Mouse (Mus musculus) limb, embryonic 10.5 days (tissue): ENCODE data around the gene Alg5. TPM values are rescaled to one million over a fixed set of nuclear protein-coding genes. Genes with fewer than 3 reads are reported as not detected.
"Not testable (repeated sequence)": the region's sequence is repeated elsewhere in the genome, so short reads cannot be mapped to it uniquely, and the experiment has no call there.

Experiments
- DNase-seq: peaks from one replicate; pipeline ENCODE4 v3.0.0-alpha.2; 2017; ENCODE audit warnings: low spot score
- H3K27ac ChIP-seq: fragments of 300-500 bp; sonication (generic); 2 replicates; pipeline ENCODE4 v1.5.1; 2016; ENCODE audit warnings: mild to moderate bottlenecking
- H3K27me3 ChIP-seq: fragments of 300-500 bp; sonication (generic); 2 replicates; pipeline ENCODE4 v1.6.1; 2016; ENCODE audit warnings: low read depth, mild to moderate bottlenecking; ENCODE audit not compliant: poor library complexity, severe bottlenecking
- H3K36me3 ChIP-seq: fragments of 300-500 bp; sonication (generic); 2 replicates; pipeline ENCODE4 v1.6.1; 2016; ENCODE audit warnings: mild to moderate bottlenecking, moderate library complexity
- H3K4me1 ChIP-seq: fragments of 300-500 bp; sonication (generic); 2 replicates; pipeline ENCODE4 v1.6.1; 2016
- H3K4me3 ChIP-seq: fragments of 300-500 bp; sonication (generic); 2 replicates; pipeline ENCODE4 v1.5.1; 2016; ENCODE audit warnings: mild to moderate bottlenecking, moderate library complexity
- H3K9me3 ChIP-seq: fragments of 300-500 bp; sonication (generic); replicated peaks from 2 replicates; pipeline ENCODE4 v1.6.1; 2016; ENCODE audit warnings: mild to moderate bottlenecking
- WGBS: fragments of 180-500 bp; shearing (Covaris S2); methylation state at CpG from one replicate; pipeline ENCODE4 v1.1.7; 2016; 5-methylcytosine and 5-hydroxymethylcytosine counted together
- polyA plus RNA-seq: library from polyadenylated mRNA; unstranded; fragments of >200 nt; fragmentation: Nextera tagmentation; extraction: Ambion mirVana; gene quantifications from 2 replicates; pipeline ENCODE4 v1.2.1, GENCODE M21; 2016

The Alg5 gene
- polyA plus RNA-seq, 1 experiment from 2014 or later: 42.0 TPM

GRCm38 (mm10) chr3:54755145-54756041, 20.1 kb downstream of the Alg5 start, which contains the start of gene Smad9:
TSS of gene Smad9 (plus strand) at chr3:54755582.
- under 1% methylated on average over 66 of the region's 66 CpGs for WGBS
- Histone ChIP-seq H3K9me3 (no peaks in the 10 kb centered on the region), H3K4me3 (peak within 1 kb of the TSS; percentile 78), H3K4me1 (peaks cover 21% of the 10 kb centered on the region), H3K27ac (peak within 1 kb of the TSS; percentile 78), H3K27me3 (peaks cover 31% of the 10 kb centered on the region), H3K36me3 (peaks cover 12% of the 10 kb centered on the region)
- DNase-seq: peak; percentile 64

DNA sequence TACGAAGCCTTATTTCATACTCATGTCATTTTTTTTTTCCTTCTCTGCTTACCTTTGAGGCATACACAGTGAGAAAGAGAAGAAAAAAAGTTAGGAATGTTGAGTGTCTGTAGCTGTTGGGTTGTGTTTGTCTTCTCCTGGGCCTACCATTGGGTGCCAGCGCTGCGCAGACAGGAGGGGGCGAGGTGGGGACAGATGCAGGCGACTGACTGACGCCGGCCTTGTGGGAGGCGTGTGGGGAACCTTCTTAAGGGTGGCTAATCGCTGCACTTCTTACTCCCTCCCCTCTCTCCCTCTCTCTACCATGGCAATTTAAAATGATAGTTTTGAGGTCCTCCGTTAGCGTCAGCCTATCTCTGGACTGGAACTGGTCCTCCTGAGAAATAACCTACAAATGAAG, 20.7 kb downstream of the Alg5 start:
- Histone ChIP-seq H3K27ac (peak overlapping the region; percentile 78; the same call in 1 of the 2 replicates), H3K9me3 (no peaks in the 10 kb centered on the region), H3K27me3 (peaks cover 31% of the 10 kb centered on the region), H3K36me3 (peaks cover 5% of the 10 kb centered on the region), H3K4me1 (peaks cover 21% of the 10 kb centered on the region), H3K4me3 (peak overlapping the region; percentile 78)
- peak; percentile 42 for DNase-seq
- under 1% methylated on average over 11 of the region's 11 CpGs for WGBS

DNA sequence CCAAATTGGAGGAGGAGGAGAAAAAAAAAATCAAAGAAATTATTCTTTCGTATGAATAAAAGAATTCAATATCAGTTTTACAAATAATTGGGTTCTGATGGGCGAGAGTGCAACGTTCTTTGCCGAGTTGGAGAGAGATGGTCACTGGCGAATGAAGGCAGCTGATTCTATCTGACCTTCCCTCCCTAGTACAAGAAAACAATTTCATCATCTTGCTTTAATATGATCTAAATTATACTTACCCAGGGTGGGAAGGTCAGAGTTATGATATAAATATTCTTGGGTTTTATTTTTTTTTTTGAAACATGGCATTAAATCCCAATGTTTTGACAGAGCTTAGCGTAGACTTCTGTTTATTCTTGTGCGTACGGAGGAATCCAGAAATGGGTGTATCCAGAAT, 22.1 kb downstream of the Alg5 start:
- Histone ChIP-seq H3K4me3 (no peak overlapping the region), H3K36me3 (no peaks in the 10 kb centered on the region), H3K4me1 (peaks cover 21% of the 10 kb centered on the region), H3K9me3 (no peaks in the 10 kb centered on the region), H3K27ac (no peak overlapping the region), H3K27me3 (peaks cover 31% of the 10 kb centered on the region)
- no peak for DNase-seq
- WGBS: 91% methylated on average over 8 of the region's 8 CpGs

GRCm38 (mm10) chr3:54759211-54759610, 23.9 kb downstream of the Alg5 start:
- Histone ChIP-seq H3K27me3 (peaks cover 30% of the 10 kb centered on the region), H3K27ac (no peak overlapping the region), H3K4me3 (no peak overlapping the region), H3K36me3 (no peaks in the 10 kb centered on the region), H3K4me1 (peaks cover 25% of the 10 kb centered on the region), H3K9me3 (no peaks in the 10 kb centered on the region)
- 84% methylated on average over 9 of the region's 9 CpGs for WGBS
- DNase-seq: no peak

DNA sequence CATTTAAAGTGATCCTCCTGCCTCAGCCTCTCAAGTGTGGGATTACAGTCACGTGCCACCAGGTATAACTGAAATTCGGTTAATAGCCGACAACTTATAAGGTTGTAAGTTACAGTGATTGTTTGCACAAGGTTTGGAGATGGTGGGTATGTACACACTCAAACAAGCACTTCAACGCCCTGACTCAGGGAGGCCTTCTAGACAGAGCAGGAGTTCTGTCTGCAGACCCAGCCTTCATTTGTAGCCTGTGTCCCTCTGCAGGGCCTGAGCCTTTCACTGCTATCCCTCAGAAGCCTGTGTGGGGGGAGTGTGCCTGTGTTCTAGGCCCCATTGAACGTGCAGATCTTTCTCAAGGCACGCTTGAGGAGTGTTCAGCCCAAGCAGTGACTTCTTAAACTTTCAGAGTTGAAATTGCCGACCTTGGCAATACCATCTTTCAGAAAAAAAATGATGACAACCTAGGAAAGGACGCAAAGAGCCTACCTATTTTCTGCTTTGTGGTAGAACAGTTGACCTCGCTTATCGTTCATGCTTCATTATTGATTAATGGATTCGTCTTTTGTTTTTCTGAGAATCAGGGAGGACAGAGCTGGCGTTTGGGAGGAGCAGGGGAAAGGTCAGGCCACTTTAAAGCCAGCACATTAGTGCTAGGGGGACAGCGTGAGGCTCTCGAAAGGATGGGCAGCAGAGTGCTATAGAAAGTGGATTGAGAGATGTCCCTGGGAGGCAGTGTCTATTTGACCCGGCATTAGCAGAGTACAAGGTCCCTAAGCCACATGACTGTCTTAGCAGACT, 25.2 kb downstream of the Alg5 start:
- DNase-seq: no peak
- 72% methylated on average over 15 of the region's 15 CpGs for WGBS
- H3K4me3 ChIP-seq: no peak overlapping the region
- H3K27ac ChIP-seq: no peak overlapping the region
- peaks cover 22% of the 10 kb centered on the region for H3K4me1 ChIP-seq
- H3K9me3 ChIP-seq: no peaks in the 10 kb centered on the region
- no peaks in the 10 kb centered on the region for H3K36me3 ChIP-seq
- H3K27me3 ChIP-seq: peaks cover 17% of the 10 kb centered on the region

DNA sequence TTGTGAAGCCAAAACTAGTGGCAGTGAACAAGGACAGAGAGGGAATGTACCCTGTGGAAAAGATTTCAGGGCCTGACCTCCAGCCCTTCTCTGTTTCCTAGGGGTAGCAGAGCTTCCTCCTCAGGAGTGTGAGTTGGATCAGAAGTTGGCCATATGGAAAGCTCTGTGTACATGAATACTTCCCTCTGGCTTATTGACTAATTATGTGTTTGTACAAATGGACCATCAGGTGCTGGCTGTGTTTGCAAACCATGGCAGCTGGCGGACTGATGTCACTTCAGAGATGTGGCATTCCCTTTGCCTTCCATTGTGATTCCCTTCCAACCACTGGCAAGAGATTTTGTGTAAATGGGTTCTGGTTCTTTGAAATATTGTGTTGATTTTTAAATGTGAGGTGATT, 25.9 kb downstream of the Alg5 start:
- Histone ChIP-seq H3K27me3 (peaks cover 9% of the 10 kb centered on the region; the same call in 1 of the 2 replicates), H3K27ac (no peak overlapping the region), H3K9me3 (no peaks in the 10 kb centered on the region), H3K4me3 (no peak overlapping the region), H3K36me3 (no peaks in the 10 kb centered on the region), H3K4me1 (peaks cover 15% of the 10 kb centered on the region)
- no peak for DNase-seq
- WGBS: 97% methylated on average over 1 of the region's 1 CpGs

DNA sequence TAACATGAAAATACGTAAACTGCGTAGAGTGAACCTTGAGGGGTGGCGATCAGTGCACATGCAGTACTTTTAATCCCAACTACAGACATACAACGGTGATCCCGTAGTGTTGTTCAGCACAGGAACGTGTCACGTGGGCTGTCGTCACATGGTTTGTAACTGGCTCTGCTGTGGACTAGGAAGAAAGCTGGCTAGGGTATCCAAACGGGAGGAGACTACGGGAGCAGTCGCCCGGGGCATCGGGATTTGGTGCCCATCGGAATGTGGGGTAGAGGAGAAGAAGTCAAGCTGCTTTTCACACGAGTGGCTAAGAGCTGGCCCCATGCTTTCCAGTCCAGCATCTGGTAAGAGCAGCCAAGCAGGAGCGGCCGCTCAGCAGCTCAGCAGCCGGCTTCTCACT, 29.1 kb downstream of the Alg5 start:
- WGBS: 81% methylated on average over 18 of the region's 18 CpGs
- H3K4me1 ChIP-seq: peaks cover 9% of the 10 kb centered on the region
- 0 out of 2 replicates have a peak overlapping the region, but pooled peaks have one; percentile 34 for H3K27ac ChIP-seq
- H3K27me3 ChIP-seq: no peaks in the 10 kb centered on the region
- H3K9me3 ChIP-seq: no peaks in the 10 kb centered on the region
- peak overlapping the region; percentile 29 for H3K4me3 ChIP-seq
- peak; percentile 42 for DNase-seq
- H3K36me3 ChIP-seq: no peaks in the 10 kb centered on the region

DNA sequence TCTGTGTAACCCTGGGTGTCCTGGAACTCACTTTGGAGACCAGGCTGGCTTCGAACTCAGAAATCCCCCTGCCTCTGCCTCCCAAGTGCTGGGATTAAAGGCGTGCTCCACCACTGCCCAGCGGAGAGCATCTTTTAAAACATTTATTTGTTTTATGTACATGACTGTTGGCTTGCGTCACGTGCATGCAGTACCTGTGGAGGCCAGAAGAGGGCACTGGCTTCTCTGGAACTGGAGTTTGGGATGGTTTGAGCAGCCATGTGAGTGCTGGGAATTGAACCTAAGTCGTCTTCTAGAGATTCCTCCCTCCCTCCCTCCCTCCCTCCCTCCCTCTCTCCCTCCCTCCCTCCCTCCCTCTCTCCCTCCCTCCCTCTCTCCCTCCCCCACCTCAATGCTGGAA, 30.2 kb downstream of the Alg5 start:
- not testable (repeated sequence) for H3K27ac ChIP-seq, H3K27me3 ChIP-seq, H3K36me3 ChIP-seq, DNase-seq, H3K4me3 ChIP-seq, H3K4me1 ChIP-seq, H3K9me3 ChIP-seq
- WGBS: 89% methylated on average over 6 of the region's 6 CpGs

GRCm38 (mm10) chr3:54766034-54766433, 30.7 kb downstream of the Alg5 start:
- Histone ChIP-seq H3K27ac (no peak overlapping the region), H3K9me3 (no peaks in the 10 kb centered on the region), H3K4me3 (no peak overlapping the region), H3K4me1 (peaks cover 9% of the 10 kb centered on the region), H3K27me3 (no peaks in the 10 kb centered on the region), H3K36me3 (no peaks in the 10 kb centered on the region)
- WGBS: 85% methylated on average over 14 of the region's 14 CpGs
- DNase-seq: no peak

DNA sequence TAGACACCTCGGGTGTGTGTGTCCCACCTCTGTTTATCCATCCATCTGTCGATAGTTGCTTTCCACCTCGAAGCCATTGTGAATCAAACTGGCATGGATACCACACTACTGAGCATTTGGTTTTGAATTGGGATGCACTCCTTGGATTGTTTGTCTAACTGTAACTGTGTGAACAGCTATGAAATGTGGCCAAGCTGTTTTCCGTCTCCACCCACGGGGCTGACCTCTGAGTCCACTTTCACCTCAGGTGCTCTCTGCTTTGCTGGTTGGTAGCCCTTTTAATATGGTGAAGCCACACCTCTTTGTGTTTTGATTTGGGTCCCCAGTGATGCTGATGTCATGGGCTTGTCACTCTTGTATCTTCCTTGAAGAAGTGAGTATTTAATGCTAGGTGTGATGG, 31.5 kb downstream of the Alg5 start:
- Histone ChIP-seq H3K9me3 (no peaks in the 10 kb centered on the region), H3K4me1 (peaks cover 9% of the 10 kb centered on the region), H3K4me3 (no peak overlapping the region), H3K36me3 (no peaks in the 10 kb centered on the region), H3K27me3 (no peaks in the 10 kb centered on the region), H3K27ac (no peak overlapping the region)
- no peak for DNase-seq
- WGBS: 93% methylated on average over 5 of the region's 5 CpGs

- Histone ChIP-seq H3K9me3 (no peaks in the 10 kb centered on the region), H3K4me1 (peaks cover 9% of the 10 kb centered on the region), H3K27me3 (no peaks in the 10 kb centered on the region), H3K27ac (no peak overlapping the region), H3K4me3 (no peak overlapping the region), H3K36me3 (no peaks in the 10 kb centered on the region)
- 96% methylated on average over 8 of the region's 8 CpGs for WGBS
- no peak for DNase-seq
Measured at GRCm38 (mm10) chr3:54768592-54768991, 33.3 kb downstream of the Alg5 start.

DNA sequence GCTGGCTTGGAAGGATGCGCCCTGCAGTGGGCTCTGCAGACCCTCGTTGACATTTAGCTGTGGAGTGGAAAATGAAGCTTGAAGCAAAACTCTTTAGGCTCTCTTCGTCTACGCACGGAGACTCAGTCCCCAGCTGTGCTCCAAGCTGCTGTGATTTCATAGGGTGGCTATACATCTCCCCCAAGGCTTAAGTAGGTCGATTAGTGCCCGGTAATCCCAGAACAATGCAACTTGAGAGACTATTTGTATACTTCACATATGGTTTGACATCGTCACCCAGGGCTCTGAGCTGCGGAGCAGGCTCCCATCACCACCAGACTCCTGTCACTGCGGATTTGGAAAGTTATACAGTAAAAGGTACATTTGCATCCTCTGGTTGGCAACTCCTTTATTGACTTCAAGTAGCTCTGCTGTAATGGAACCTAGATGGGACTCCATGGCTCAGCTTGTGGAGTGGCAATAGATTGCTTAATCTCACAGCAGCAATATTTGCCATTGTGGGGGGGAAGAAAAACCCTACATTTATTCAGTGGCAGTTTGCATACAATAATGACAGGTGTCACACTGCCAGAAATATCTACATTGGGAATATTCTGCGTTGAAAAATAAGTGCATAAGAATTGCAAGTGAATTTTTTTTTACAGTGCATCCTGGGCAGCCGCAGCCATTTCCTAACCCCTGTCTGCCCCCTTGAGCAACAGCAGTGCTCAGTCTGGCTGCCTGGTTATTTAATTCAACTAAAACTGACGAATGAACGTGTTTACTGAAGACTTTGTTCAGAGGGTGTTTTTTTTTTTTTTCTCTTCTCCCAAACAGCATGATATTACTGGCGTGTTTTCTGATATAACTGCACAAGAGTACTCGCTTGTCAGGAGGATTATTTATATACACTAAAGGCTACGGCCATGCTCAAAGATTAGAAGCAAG, 34.3 kb downstream of the Alg5 start:
- Histone ChIP-seq H3K4me3 (no peak overlapping the region), H3K27ac (no peak overlapping the region), H3K4me1 (peaks cover under 1% of the 10 kb centered on the region; the same call in 1 of the 2 replicates), H3K9me3 (no peaks in the 10 kb centered on the region), H3K27me3 (no peaks in the 10 kb centered on the region), H3K36me3 (no peaks in the 10 kb centered on the region)
- WGBS: 84% methylated on average over 17 of the region's 17 CpGs
- DNase-seq: no peak
